Mouse (Mus musculus) adrenal gland, postnatal 4 days (tissue): ENCODE data around the gene Vmn1r12. TPM values are rescaled to one million over a fixed set of nuclear protein-coding genes. Genes with fewer than 3 reads are reported as not detected.
"Not testable (repeated sequence)": the region's sequence is repeated elsewhere in the genome, so short reads cannot be mapped to it uniquely, and the experiment has no call there.

Experiments
- DNase-seq, 2 experiments: peaks; one replicate each; pipeline ENCODE4 v3.0.0; 2021 to 2022; ENCODE audit warnings: low spot score in 2 of 2, mixed read lengths in 2 of 2
- long read RNA-seq, 2 experiments: library from polyadenylated mRNA; stranded (forward); transcript quantifications; one replicate each; pipeline ENCODE4 v2.0.0; 2021
- total RNA-seq, 2 experiments: library from RNA; stranded (reverse); gene quantifications; 2 replicates each; pipeline ENCODE4 v1.2.3; 2021

Vmn1r12 gene
- not detected for total RNA-seq
- long read RNA-seq, experiment 1: 0 reads
- long read RNA-seq, experiment 2: 0 reads

DNA sequence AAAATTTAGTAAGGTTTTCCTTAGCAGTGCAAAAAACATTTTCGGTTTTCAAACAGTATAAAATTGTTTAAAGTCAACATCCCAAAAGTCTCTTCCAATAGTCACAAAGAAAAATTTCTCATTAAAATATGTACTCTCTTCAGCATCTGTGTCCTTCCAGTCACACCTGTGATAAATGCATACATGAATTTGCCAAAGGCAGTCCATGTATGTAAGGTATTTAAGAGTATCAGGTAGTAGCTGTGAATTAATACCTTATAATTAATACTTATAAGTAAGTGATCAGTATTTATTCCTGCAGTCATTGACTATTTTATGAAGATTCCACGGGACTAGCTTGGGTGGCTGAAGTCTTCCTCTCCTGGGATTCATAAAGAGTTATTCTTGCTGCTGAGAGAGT lies at the start of gene Vmn1r12:
Gene Vmn1r12, plus strand, starts transcription at position 301 of the 400 bp plus-strand sequence.
- no peak for DNase-seq

DNA sequence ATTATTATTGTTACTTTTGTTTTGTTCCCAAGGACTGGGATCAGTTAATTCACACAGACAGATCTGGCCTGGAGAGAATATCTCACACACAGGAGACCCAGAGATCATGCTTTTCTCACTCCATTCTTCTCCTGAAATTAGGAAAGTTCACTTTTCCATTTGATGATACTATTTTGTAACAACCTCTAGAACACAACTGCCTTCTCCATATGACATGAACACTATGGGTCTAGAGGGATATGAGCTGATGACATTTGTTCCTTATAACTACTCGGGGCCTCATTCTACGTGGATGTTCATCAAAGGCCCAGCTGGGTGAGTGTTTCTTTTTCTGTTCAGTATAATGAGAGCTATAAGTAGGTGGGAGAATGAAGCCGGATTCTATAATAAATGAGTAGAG lies 47.6 kb upstream of the Vmn1r12 start, which contains the start of gene Vmn1r10:
Gene Vmn1r10, plus strand, starts transcription at position 301 of the 400 bp plus-strand sequence.
- DNase-seq: no peak

GRCm38 (mm10) chr6:57133155-57133554 lies 23.6 kb upstream of the Vmn1r12 start, which contains the start of gene Vmn1r11:
TSS of gene Vmn1r11 (plus strand) at chr6:57133455.
- no peak for DNase-seq

- DNase-seq: not testable (repeated sequence)
Observed at GRCm38 (mm10) chr6:57190016-57190415, 33.3 kb downstream of the Vmn1r12 start.

DNA sequence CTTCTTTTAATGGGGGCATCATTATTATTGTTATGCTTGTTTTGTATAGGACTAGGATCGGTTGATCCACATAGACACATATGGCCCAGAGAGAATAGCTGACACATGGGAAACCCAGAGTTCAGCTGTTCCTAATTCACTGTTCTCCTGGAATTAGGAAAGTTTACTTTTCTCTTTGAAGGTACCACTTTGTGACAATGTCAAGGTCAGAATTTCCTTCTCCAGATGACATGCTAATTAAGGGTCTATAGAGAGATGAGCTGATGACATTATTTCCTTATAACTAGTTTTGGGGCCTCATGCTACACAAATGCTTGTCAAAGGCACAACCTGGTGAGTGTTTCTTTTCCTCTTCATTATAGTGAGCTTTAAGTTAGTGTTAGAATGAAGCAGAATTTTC lies 46.3 kb downstream of the Vmn1r12 start, which contains the start of gene Vmn1r13:
Gene Vmn1r13, plus strand, starts transcription at position 301 of the 400 bp plus-strand sequence.
- not testable (repeated sequence) for DNase-seq

Other genes starting within 250 kb of the Vmn1r12 start
- 10 to 100 TPM; 36.2 to 41.8 TPM for gene Nt5c3, start 233.0 kb upstream of the Vmn1r12 start, total RNA-seq
- under 1 TPM; 0.54 to 0.56 TPM for gene Vmn1r4, start 232.9 kb upstream of the Vmn1r12 start, total RNA-seq
- gene Vmn1r5, start 186.6 kb upstream of the Vmn1r12 start, total RNA-seq: not detected
- under 1 TPM in 1 of 2 experiments, not detected in 1; 0.03 TPM for gene Vmn1r6, start 159.7 kb upstream of the Vmn1r12 start, total RNA-seq
- gene Vmn1r7, start 131.6 kb upstream of the Vmn1r12 start, total RNA-seq: not detected
- gene Vmn1r8, start 124.6 kb upstream of the Vmn1r12 start, total RNA-seq: not detected
- not detected for gene Vmn1r9, start 90.1 kb upstream of the Vmn1r12 start, total RNA-seq
- not detected for gene Vmn1r10, start 47.5 kb upstream of the Vmn1r12 start, total RNA-seq
- not detected for gene Vmn1r11, start 23.5 kb upstream of the Vmn1r12 start, total RNA-seq
- not detected for gene Vmn1r13, start 46.4 kb downstream of the Vmn1r12 start, total RNA-seq
- not detected for gene Vmn1r14, start 74.8 kb downstream of the Vmn1r12 start, total RNA-seq
- not detected for gene Vmn1r15, start 101.0 kb downstream of the Vmn1r12 start, total RNA-seq
- gene Vmn1r16, start 172.6 kb downstream of the Vmn1r12 start, total RNA-seq: not detected
- gene Vmn1r17, start 206.8 kb downstream of the Vmn1r12 start, total RNA-seq: not detected
- not detected for gene Vmn1r18, start 238.9 kb downstream of the Vmn1r12 start, total RNA-seq
- not detected for gene Vmn1r19, start 246.9 kb downstream of the Vmn1r12 start, total RNA-seq